ENCODE assay signal across 8 mouse cellular contexts in the genomic region with DNA sequence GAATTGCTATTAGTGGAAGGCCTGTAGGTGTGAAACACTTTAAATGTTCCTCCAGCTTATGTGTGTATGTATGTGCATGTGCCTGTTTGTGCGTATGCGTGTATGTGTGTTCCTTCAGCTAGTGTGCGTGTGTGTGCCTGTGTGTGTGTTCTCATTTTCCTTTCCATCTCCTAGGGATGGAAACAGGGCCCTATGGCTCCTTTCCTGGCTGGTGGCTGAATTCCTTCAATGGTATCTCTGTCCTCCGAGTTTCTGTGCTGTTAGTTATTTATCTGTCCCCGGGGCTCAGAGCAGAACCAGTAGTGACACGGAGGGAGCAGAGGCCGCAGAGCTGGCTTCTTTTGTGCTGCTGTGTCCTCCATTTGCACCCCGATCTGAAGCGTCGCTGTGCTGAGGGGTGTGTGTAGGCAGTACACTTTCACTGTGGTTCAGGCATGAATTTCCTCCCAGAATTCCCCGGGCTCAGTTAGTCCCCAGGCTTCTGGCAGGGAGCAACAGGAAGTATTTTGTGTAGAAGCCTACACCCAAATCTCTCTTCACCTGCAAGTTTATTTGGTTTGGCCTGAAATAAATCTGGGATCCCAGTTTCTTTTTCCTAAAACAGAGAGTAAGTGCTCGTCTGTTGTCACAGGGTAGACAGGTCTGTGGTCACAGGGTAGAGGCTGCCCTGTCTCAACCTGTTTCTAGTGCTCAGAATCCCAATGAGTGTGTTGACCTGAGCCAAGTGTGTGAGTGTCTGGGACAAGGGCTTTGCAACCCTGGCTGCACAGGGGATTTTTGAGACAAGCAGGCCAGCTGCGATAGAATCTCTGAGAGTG. TPM values are rescaled to one million over a fixed set of nuclear protein-coding genes. Genes with fewer than 3 reads are reported as not detected.
A peak's percentile ranks its signal among the peaks of the same experiment; 100 is the strongest.
DNase-seq lines count a peak whose midpoint lies in the region; ATAC-seq and TF ChIP-seq lines count a peak whose summit lies in the region.

No protein-coding gene starts in this region.

- TF ChIP-seq CTCF in lung, adult 2 months (IDR thresholded peaks at IDR 0.05; ENCODE audit: insufficient read depth, low read length) = no peak

- WGBS in lung, adult 2 months = 32% methylated on average over 13 of the region's 13 CpGs
- 37% methylated on average over 13 of the region's 13 CpGs for whole genome bisulfite sequencing in kidney, embryonic 14.5 days
- 63% methylated on average over 13 of the region's 13 CpGs for WGBS in midbrain, embryonic 16.5 days

- H3K9ac ChIP-seq in kidney, embryonic 14.5 days (ENCODE audit: low read depth, low read length) = no peak overlapping the region
- peak overlapping the region; percentile 45; the same call in 1 of the 2 replicates for H3K9ac ChIP-seq in midbrain, embryonic 16.5 days (ENCODE audit: low read depth, low read length)

- H3K4me3 ChIP-seq in lung, adult 2 months (replicated peaks; ENCODE audit: extremely low read depth, low read depth, low read length) = no peak overlapping the region
- H3K4me3 ChIP-seq in kidney, embryonic 14.5 days (ENCODE audit: low read length) = no peak overlapping the region
- H3K4me3 ChIP-seq in midbrain, embryonic 16.5 days (ENCODE audit: low read depth, low read length) = no peak overlapping the region

- H3K27me3 ChIP-seq in kidney, embryonic 14.5 days (ENCODE audit: control insufficient read depth, insufficient read depth, low read length) = no peaks in the 10 kb centered on the region
- H3K27me3 ChIP-seq in midbrain, embryonic 16.5 days (ENCODE audit: control insufficient read depth, insufficient read depth, low read depth, low read length) = no peaks in the 10 kb centered on the region

- no peak for TF ChIP-seq POLR2A in lung, adult 2 months (IDR thresholded peaks at IDR 0.05; ENCODE audit: borderline replicate concordance, extremely low read depth, low read depth, low read length)

- DNase-seq in lung, adult 18-20 months = peak; percentile 48 to 59
- no peak for DNase-seq in lung, adult 2 months
- peak; percentile 81 for DNase-seq in heart, adult 8-10 months (ENCODE audit: low spot score)
- no peak for DNase-seq in urinary bladder, adult 2 months (ENCODE audit: low spot score)
- no peak for DNase-seq in adrenal gland, adult 8-10 months
- no peak for DNase-seq in gastrocnemius, adult 18-20 months (ENCODE audit: low spot score)

- H3K27ac ChIP-seq in kidney, embryonic 14.5 days (ENCODE audit: low read depth, low read length) = peak overlapping the region; percentile 84
- peak overlapping the region; percentile 65 for H3K27ac ChIP-seq in midbrain, embryonic 16.5 days (ENCODE audit: low read length)

- H3K4me2 ChIP-seq in kidney, embryonic 14.5 days (replicated peaks; ENCODE audit: low read depth, low read length) = peak overlapping the region; percentile 4; the same call in 1 of the 2 replicates
- peak overlapping the region; percentile 9; the same call in 1 of the 2 replicates for H3K4me2 ChIP-seq in midbrain, embryonic 16.5 days (ENCODE audit: low read length)

- peaks cover 18% of the 10 kb centered on the region for H3K4me1 ChIP-seq in lung, adult 2 months (ENCODE audit: control insufficient read depth, insufficient read depth, low read length)
- H3K4me1 ChIP-seq in kidney, embryonic 14.5 days (ENCODE audit: control insufficient read depth, insufficient read depth, low read length) = peaks cover 53% of the 10 kb centered on the region
- peaks cover 37% of the 10 kb centered on the region for H3K4me1 ChIP-seq in midbrain, embryonic 16.5 days (ENCODE audit: control insufficient read depth, insufficient read depth, low read length)

- no peaks in the 10 kb centered on the region for H3K36me3 ChIP-seq in kidney, embryonic 14.5 days (ENCODE audit: control insufficient read depth, insufficient read depth, low read length)
- no peaks in the 10 kb centered on the region for H3K36me3 ChIP-seq in midbrain, embryonic 16.5 days (ENCODE audit: control insufficient read depth, insufficient read depth, low read length)

- H3K9me3 ChIP-seq in kidney, embryonic 14.5 days (ENCODE audit: control insufficient read depth, low read length) = no peaks in the 10 kb centered on the region
- H3K9me3 ChIP-seq in midbrain, embryonic 16.5 days (replicated peaks; ENCODE audit: control insufficient read depth, low read length, poor library complexity, severe bottlenecking) = no peaks in the 10 kb centered on the region

- 0 out of 2 replicates have a peak, but pooled peaks have one; percentile 5 for ATAC-seq in kidney, embryonic 14.5 days (ENCODE audit: low FRiP score, low TSS enrichment)
- ATAC-seq in midbrain, embryonic 16.5 days = no peak

RNA-seq across cellular contexts. Expression of a gene that starts 15.7 kb away (rescaled TPM):
- 13.7 and 19.7 TPM in 2 replicates for polyA plus RNA-seq in lung, adult 2 months (2012; rRNA removed)
- total RNA-seq in heart, adult 8-10 months (2022) = 10 to 100 TPM; 16.3 to 21.5 (median 20.7) TPM
- 16.8 and 23.6 TPM in 2 replicates for polyA plus RNA-seq in kidney, embryonic 14.5 days (2014; fragmentation: Nextera tagmentation; extraction: Ambion mirVana)
- polyA plus RNA-seq in midbrain, embryonic 16.5 days (2015; fragmentation: Nextera tagmentation; extraction: Ambion mirVana) = 61.2 and 65.6 TPM in 2 replicates
- 18.4 and 26.7 TPM in 2 replicates for polyA plus RNA-seq in urinary bladder, adult 2 months (2012; rRNA removed)
- 10 to 100 TPM; 15.9 to 32.3 (median 22.7) TPM for total RNA-seq in adrenal gland, adult 8-10 months (2022)
- total RNA-seq in gastrocnemius, adult 18-20 months (2021) = 1 to 10 TPM; 5.8 to 7.8 TPM

Comparison
In these comparisons a context has a peak if more than half of its experiments do, and no peak if none do; other contexts are left out.
1. DNase-seq: peak in lung, adult 18-20 months (2 of 2) and heart, adult 8-10 months (single experiment); none in lung, adult 2 months (single experiment), urinary bladder, adult 2 months (single experiment), adrenal gland, adult 8-10 months (single experiment) and gastrocnemius, adult 18-20 months (single experiment).